Mouse (Mus musculus) spleen, adult 10 weeks (tissue): ENCODE results near the gene Map4k4. TPM values are rescaled to one million over a fixed set of nuclear protein-coding genes. Genes with fewer than 3 reads are reported as not detected.

Experiments
- polyA plus RNA-seq: library from polyadenylated mRNA; stranded (reverse); fragments of 350-450 nt; fragmentation: Illumina TruSeq; extraction: RNeasy Lipid Tissue Mini Kit (QIAGEN cat#74804); gene quantifications from one replicate; pipeline ENCODE4 v1.2.3, GENCODE M21; 2015; ENCODE audit warnings: low replicate concordance; ENCODE audit not compliant: insufficient read depth

Map4k4 gene
- polyA plus RNA-seq = 140 TPM

GRCm38 (mm10) chr1:39900181-39901005, at the start of gene Map4k4:
Gene Map4k4, plus strand, starts transcription at chr1:39900913.

GRCm38 (mm10) chr1:40073779-40074178, 173.1 kb downstream of the Map4k4 start, which contains the start of gene Il1r2:
Gene Il1r2, plus strand, starts transcription at chr1:40074079.

Other genes starting within 250 kb of the Map4k4 start
- gene Creg2, start 249.4 kb upstream of the Map4k4 start, polyA plus RNA-seq = 0.11 TPM
- not detected for gene Rfx8, start 179.9 kb upstream of the Map4k4 start, polyA plus RNA-seq
- not detected for gene Gm3646, start 95.6 kb upstream of the Map4k4 start, polyA plus RNA-seq
- 5.5 TPM for gene Il1r2, start 173.2 kb downstream of the Map4k4 start, polyA plus RNA-seq